In the genomic region with DNA sequence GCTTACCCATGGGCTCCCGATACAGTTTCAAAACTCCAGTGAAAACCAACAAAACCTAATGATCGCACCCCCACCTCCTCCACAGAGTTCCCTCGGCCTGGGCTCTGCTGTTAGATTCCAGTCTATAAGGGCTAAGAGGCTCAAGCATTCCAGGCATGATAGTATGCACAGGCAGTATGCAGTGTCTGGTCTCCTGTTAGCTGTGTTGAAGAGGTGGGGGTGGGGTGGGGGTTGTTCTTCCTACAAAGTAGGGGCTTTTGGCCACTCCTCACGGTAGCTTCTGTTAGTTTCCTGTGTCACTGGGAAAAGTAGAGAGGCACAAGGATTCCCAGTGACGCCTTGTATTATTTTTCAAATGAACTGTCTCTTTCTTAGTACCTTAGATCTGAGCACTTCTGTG, we compare ENCODE assay signal across 1 mouse cellular context.
TF ChIP-seq lines count a peak whose summit lies in the region.

No protein-coding gene starts in this region.

TF ChIP-seq in CH12.LX, 34 proteins besides CTCF, POLR2A, EP300 and RAD21:
- TF ChIP-seq ZC3H11A (IDR thresholded peaks at IDR 0.05; ENCODE audit: low read depth, low read length): no peak
- no peak for TF ChIP-seq PAX5 (IDR thresholded peaks at IDR 0.05; ENCODE audit: low read length)
- no peak for TF ChIP-seq POLR2AphosphoS2 (IDR thresholded peaks at IDR 0.05; ENCODE audit: low read depth, low read length)
- TF ChIP-seq CHD1 (IDR thresholded peaks at IDR 0.05; ENCODE audit: low read depth, low read length): no peak
- TF ChIP-seq SMC3 (IDR thresholded peaks at IDR 0.05; ENCODE audit: low read depth, low read length): no peak
- TF ChIP-seq HCFC1 (IDR thresholded peaks at IDR 0.05; ENCODE audit: low read depth, low read length): no peak
- TF ChIP-seq MAX (IDR thresholded peaks at IDR 0.05; ENCODE audit: low read length): no peak
- no peak for TF ChIP-seq ZMIZ1 (IDR thresholded peaks at IDR 0.05; ENCODE audit: low read depth, low read length)
- no peak for TF ChIP-seq CHD2 (IDR thresholded peaks at IDR 0.05; ENCODE audit: low read length)
- no peak for TF ChIP-seq NRF1 (IDR thresholded peaks at IDR 0.05; ENCODE audit: low read depth, low read length)
- TF ChIP-seq MAZ (IDR thresholded peaks at IDR 0.05; ENCODE audit: low read depth, low read length): no peak
- no peak for TF ChIP-seq MXI1 (IDR thresholded peaks at IDR 0.05; ENCODE audit: low read depth, low read length)
- TF ChIP-seq TCF12 (IDR thresholded peaks at IDR 0.05; ENCODE audit: low read depth, low read length): no peak
- no peak for TF ChIP-seq ETS1 (conservative IDR thresholded peaks at IDR 0.05; ENCODE audit: low read depth, low read length)
- TF ChIP-seq E2F4 (IDR thresholded peaks at IDR 0.05; ENCODE audit: insufficient replicate concordance, low read depth, low read length): no peak
- no peak for TF ChIP-seq MEF2A (IDR thresholded peaks at IDR 0.05; ENCODE audit: borderline replicate concordance, low read depth, low read length)
- TF ChIP-seq RCOR1 (conservative IDR thresholded peaks at IDR 0.05; ENCODE audit: low read depth, low read length): no peak
- TF ChIP-seq JUN (IDR thresholded peaks at IDR 0.05; ENCODE audit: insufficient read depth, low read depth, low read length): no peak
- TF ChIP-seq TBP (conservative IDR thresholded peaks at IDR 0.05; ENCODE audit: low read depth, low read length): no peak
- no peak for TF ChIP-seq USF1 (IDR thresholded peaks at IDR 0.05; ENCODE audit: low read depth, low read length)
